28 mouse cellular contexts compared by ENCODE assay signal in the genomic region with DNA sequence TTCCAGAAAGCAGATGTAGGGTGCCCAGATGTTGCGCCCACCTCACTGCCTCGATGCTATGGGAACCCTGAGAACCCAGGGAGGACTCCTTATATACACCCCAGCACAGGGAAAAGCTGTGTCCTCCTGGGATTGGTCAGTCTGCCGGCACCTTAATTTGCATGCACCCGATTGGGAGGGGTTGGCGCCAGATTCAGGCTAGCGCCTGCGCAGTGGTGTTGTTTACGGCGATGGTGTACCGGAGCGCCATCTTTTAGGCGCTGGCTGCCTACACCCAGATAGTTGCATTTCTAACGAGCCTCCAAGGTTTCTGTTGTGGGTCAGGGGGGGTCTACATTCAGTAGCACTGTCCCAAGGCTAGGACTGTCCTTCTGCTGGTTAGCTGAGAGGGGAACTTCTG. TPM values are rescaled to one million over a fixed set of nuclear protein-coding genes. Genes with fewer than 3 reads are reported as not detected.
"Had no signal": no experiment of that assay in that cellular context is flagged by ENCODE, and none has a peak within 500 bp of the region (broad histone marks: within the 10 kb centered on the region; RNA-seq: fewer than 3 reads in every experiment).

No protein-coding gene starts in this region.

- H3K9me3 ChIP-seq: kidney, embryonic 15.5 days; limb, embryonic 10.5 days; limb, embryonic 13.5 days; liver, embryonic 12.5 days; liver, embryonic 15.5 days; lung, embryonic 15.5 days; megakaryocyte, embryonic 14.5 days; midbrain, embryonic 10.5 days; midbrain, embryonic 13.5 days; neural tube, embryonic 13.5 days; stomach, embryonic 15.5 days had no signal

- H3K27me3 ChIP-seq: kidney, embryonic 15.5 days; limb, embryonic 13.5 days; liver, embryonic 12.5 days; liver, embryonic 15.5 days; midbrain, embryonic 13.5 days; neural tube, embryonic 13.5 days; stomach, embryonic 15.5 days had no signal

- DNase-seq: kidney, adult 8-10 months; kidney, postnatal 10 days; kidney, postnatal 36 days; liver; lung, adult 18-20 months; lung, postnatal 10 days; lung, postnatal 36 days; retina, postnatal 1 day; right cerebral cortex, postnatal 25 days; spleen, adult 18-20 months; thymus, postnatal 25 days had no signal

- H3K4me1 ChIP-seq: lung, embryonic 15.5 days; midbrain, embryonic 10.5 days; midbrain, embryonic 13.5 days; neural tube, embryonic 13.5 days; stomach, embryonic 15.5 days had no signal

- H3K9ac ChIP-seq: kidney, embryonic 15.5 days; limb, embryonic 13.5 days; liver, embryonic 12.5 days; liver, embryonic 15.5 days; lung, embryonic 15.5 days; midbrain, embryonic 13.5 days; neural tube, embryonic 13.5 days; stomach, embryonic 15.5 days had no signal

- H3K27ac ChIP-seq: kidney, embryonic 15.5 days; limb, embryonic 10.5 days; limb, embryonic 13.5 days; liver, embryonic 12.5 days; liver, embryonic 15.5 days; lung, embryonic 15.5 days; midbrain, embryonic 10.5 days; midbrain, embryonic 13.5 days; neural tube, embryonic 13.5 days; stomach, embryonic 15.5 days had no signal

- H3K36me3 ChIP-seq: kidney, embryonic 15.5 days; limb, embryonic 10.5 days; limb, embryonic 13.5 days; liver, embryonic 12.5 days; liver, embryonic 15.5 days; lung, embryonic 15.5 days; midbrain, embryonic 10.5 days; midbrain, embryonic 13.5 days; neural tube, embryonic 13.5 days; stomach, embryonic 15.5 days had no signal

- H3K4me3 ChIP-seq: kidney, embryonic 15.5 days; limb, embryonic 10.5 days; limb, embryonic 13.5 days; liver, embryonic 12.5 days; liver, embryonic 15.5 days; lung, embryonic 15.5 days; megakaryocyte, embryonic 14.5 days; midbrain, embryonic 10.5 days; midbrain, embryonic 13.5 days; myocyte; neural tube, embryonic 13.5 days; stomach, embryonic 15.5 days had no signal

RNA-seq across cellular contexts. Expression of a gene that starts 25.0 kb away (rescaled TPM):
- total RNA-seq: left cerebral cortex, postnatal 25 days; monocyte, adult 5-6 weeks; neutrophil, adult 5-6 weeks had no signal
- polyA plus RNA-seq: kidney, embryonic 15.5 days; limb, embryonic 10.5 days; liver, embryonic 12.5 days; liver, embryonic 15.5 days; lung, embryonic 15.5 days; midbrain, embryonic 13.5 days; midbrain, embryonic 16.5 days; myocyte; neural tube, embryonic 13.5 days; stomach, embryonic 15.5 days; thymus, postnatal 0 days had no signal
